Mouse (Mus musculus) kidney, postnatal 0 days (tissue): ENCODE measurements at regions not wholly inside any gene's neighbourhood (a gene's known extent, or its start where the extent isn't known, plus 50 kb on each side); places are given as distances from the start of the nearest gene placed in this dataset.

ENCODE experiments used
- ATAC-seq: fragments of 200-750 bp; cut with Nextera tagmentation; replicated peaks from 2 replicates; pipeline ENCODE4 v1.8.0; 2017; ENCODE audit warnings: low read depth, moderate number of reproducible peaks, moderate TSS enrichment, moderate library complexity; ENCODE audit not compliant: low FRiP score
- DNase-seq: peaks from one replicate; pipeline ENCODE4 v3.0.0-alpha.2; 2016; ENCODE audit warnings: low spot score
- H3K27ac ChIP-seq: fragments of 300-500 bp; sonication (generic); 2 replicates; pipeline ENCODE4 v1.5.1; 2014; ENCODE audit warnings: mild to moderate bottlenecking
- H3K27me3 ChIP-seq: fragments of 300-500 bp; sonication (generic); 2 replicates; pipeline ENCODE4 v1.6.1; 2014; ENCODE audit warnings: low read length, mixed read lengths; ENCODE audit not compliant: insufficient read depth
- H3K36me3 ChIP-seq: fragments of 300-500 bp; sonication (generic); 2 replicates; pipeline ENCODE4 v1.6.1; 2014; ENCODE audit warnings: low read length, mixed read lengths; ENCODE audit not compliant: insufficient read depth
- H3K4me1 ChIP-seq: fragments of 300-500 bp; sonication (generic); replicated peaks from 2 replicates; pipeline ENCODE4 v1.6.1; 2014; ENCODE audit warnings: antibody characterized with exemption, low read length, mixed read lengths; ENCODE audit not compliant: insufficient read depth
- H3K4me2 ChIP-seq: fragments of 300-500 bp; sonication (generic); 2 replicates; pipeline ENCODE4 v1.6.1; 2014; ENCODE audit warnings: mild to moderate bottlenecking, low read length, moderate library complexity, mixed read lengths
- H3K4me3 ChIP-seq: fragments of 300-500 bp; sonication (generic); replicated peaks from 2 replicates; pipeline ENCODE4 v1.5.1; 2014; ENCODE audit warnings: low read depth, low read length
- H3K9ac ChIP-seq: fragments of 300-500 bp; sonication (generic); 2 replicates; pipeline ENCODE4 v1.6.1; 2014; ENCODE audit warnings: low read depth, low read length
- H3K9me3 ChIP-seq: fragments of 300-500 bp; sonication (generic); replicated peaks from 2 replicates; pipeline ENCODE4 v1.6.1; 2016; ENCODE audit warnings: low read length, inconsistent platforms, mixed read lengths
- CTCF ChIP-seq: IDR thresholded peaks from 2 replicates; pipeline ENCODE4 v1.5.1; 2016; ENCODE audit warnings: antibody characterized with exemption, low read depth, mild to moderate bottlenecking, moderate library complexity
- WGBS: fragments of 180-500 bp; shearing (Covaris S2); extraction: QIAGEN DNeasy Blood & Tissue Kit; methylation state at CpG from one replicate; pipeline ENCODE4 v1.1.7; 2014; 5-methylcytosine and 5-hydroxymethylcytosine counted together

DNA sequence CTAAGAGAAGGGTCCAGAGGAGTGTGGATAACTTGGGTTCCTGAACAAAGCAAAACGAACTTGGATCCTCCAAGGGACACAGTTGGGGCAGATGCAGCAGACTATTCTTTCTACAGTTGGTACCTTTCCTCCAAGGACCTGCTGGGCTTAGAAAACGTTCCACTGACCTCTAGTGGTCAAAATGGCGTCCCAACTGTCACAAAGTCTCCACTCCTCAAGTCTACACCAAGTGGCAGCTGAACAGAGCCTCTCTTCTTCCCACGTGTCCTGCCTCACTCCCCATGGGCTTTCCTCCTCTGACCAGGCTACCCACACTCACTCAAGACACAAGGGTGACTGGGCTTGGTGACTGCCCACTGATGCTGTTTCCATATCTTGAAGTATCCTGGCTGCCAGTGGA, 67.1 kb upstream of the Parp11 start:
- Histone ChIP-seq H3K4me1 (no peaks in the 10 kb centered on the region), H3K27ac (no peak overlapping the region), H3K4me3 (no peak overlapping the region), H3K36me3 (no peaks in the 10 kb centered on the region), H3K9me3 (no peaks in the 10 kb centered on the region), H3K9ac (no peak overlapping the region), H3K4me2 (no peak overlapping the region), H3K27me3 (no peaks in the 10 kb centered on the region)
- ATAC-seq = 0 out of 2 replicates have a peak, but pooled peaks have one; percentile 29
- DNase-seq = peak; percentile 81
- 7% methylated on average over 4 of the region's 4 CpGs for WGBS
- TF ChIP-seq CTCF = peak; percentile 83

- no peaks in the 10 kb centered on the region for H3K36me3 ChIP-seq
- no peak overlapping the region for H3K27ac ChIP-seq
- ATAC-seq = no peak
- 78% methylated on average over 2 of the region's 2 CpGs for WGBS
- no peak overlapping the region for H3K4me3 ChIP-seq
- no peak overlapping the region for H3K4me2 ChIP-seq
- H3K9me3 ChIP-seq = no peaks in the 10 kb centered on the region
- no peak for DNase-seq
- H3K4me1 ChIP-seq = no peaks in the 10 kb centered on the region
- H3K9ac ChIP-seq = no peak overlapping the region
- no peak for TF ChIP-seq CTCF
- no peaks in the 10 kb centered on the region for H3K27me3 ChIP-seq
Observed at GRCm38 (mm10) chr6:127381148-127381888, 65.3 kb upstream of the Parp11 start.

- no peak for ATAC-seq
- no peak for TF ChIP-seq CTCF
- Histone ChIP-seq H3K27ac (no peak overlapping the region), H3K9me3 (no peaks in the 10 kb centered on the region), H3K27me3 (no peaks in the 10 kb centered on the region), H3K4me3 (no peak overlapping the region), H3K9ac (no peak overlapping the region), H3K4me2 (no peak overlapping the region), H3K36me3 (no peaks in the 10 kb centered on the region), H3K4me1 (no peaks in the 10 kb centered on the region)
- DNase-seq = no peak
- WGBS = 95% methylated on average over 15 of the region's 15 CpGs
Observed at GRCm38 (mm10) chr6:127391258-127392011, 55.2 kb upstream of the Parp11 start.

DNA sequence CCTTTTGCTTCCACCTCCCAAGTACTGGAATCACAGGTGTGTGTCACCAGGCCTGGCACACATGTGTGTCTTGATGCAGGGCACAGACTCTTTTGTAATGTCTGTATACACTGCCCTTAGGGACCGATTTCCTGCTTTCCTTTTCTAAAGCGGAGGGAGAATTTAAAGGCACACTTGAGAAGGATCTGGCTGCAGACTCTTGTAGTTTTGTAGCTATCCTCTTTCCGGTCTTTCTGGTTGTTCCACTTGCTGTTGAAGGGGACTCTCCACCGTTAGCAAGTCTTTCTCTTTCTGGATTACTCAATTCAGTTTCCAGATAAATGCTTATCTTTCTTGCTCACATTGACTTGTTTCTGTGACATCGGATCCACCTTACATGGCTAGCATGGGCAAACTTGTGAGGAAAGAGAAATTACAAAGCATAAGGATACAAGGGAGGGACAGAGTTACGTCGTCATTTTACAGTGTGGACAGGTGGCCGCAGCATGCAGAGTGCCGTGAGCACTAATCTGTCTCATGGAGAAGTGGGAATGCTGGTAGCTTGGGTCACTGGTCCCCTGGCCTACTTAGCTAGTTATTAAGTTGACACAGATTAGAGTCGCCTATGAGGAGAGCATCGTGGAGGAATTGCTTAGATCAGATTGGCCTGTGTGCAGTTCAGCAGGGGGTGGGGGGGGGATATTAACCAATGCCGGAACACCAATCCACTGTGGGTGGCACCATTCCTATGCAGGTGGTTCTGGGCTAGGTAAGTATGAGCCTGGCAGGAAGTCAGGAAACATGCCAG, 54.4 kb upstream of the Parp11 start:
- H3K4me2 ChIP-seq = no peak overlapping the region
- 87% methylated on average over 12 of the region's 12 CpGs for WGBS
- H3K9me3 ChIP-seq = no peaks in the 10 kb centered on the region
- no peak overlapping the region for H3K9ac ChIP-seq
- ATAC-seq = no peak
- no peak for DNase-seq
- H3K27me3 ChIP-seq = no peaks in the 10 kb centered on the region
- no peaks in the 10 kb centered on the region for H3K36me3 ChIP-seq
- H3K27ac ChIP-seq = no peak overlapping the region
- TF ChIP-seq CTCF = no peak
- no peak overlapping the region for H3K4me3 ChIP-seq
- H3K4me1 ChIP-seq = no peaks in the 10 kb centered on the region

- 87% methylated on average over 1 of the region's 1 CpGs for WGBS
- ATAC-seq = no peak
Observed at GRCm38 (mm10) chr6:127392799-127393172, 53.9 kb upstream of the Parp11 start.

GRCm38 (mm10) chr6:127393907-127394600, 52.6 kb upstream of the Parp11 start:
- H3K36me3 ChIP-seq = no peaks in the 10 kb centered on the region
- H3K27ac ChIP-seq = no peak overlapping the region; the same call in 1 of the 2 replicates

More at GRCm38 (mm10) chr6:127392799-127393172, 53.9 kb upstream of the Parp11 start:
- TF ChIP-seq CTCF = no peak
- Histone ChIP-seq H3K4me3 (no peak overlapping the region), H3K9me3 (no peaks in the 10 kb centered on the region), H3K4me2 (no peak overlapping the region), H3K36me3 (no peaks in the 10 kb centered on the region), H3K27me3 (no peaks in the 10 kb centered on the region), H3K9ac (no peak overlapping the region), H3K4me1 (no peaks in the 10 kb centered on the region), H3K27ac (no peak overlapping the region)
- DNase-seq = no peak

More at GRCm38 (mm10) chr6:127393907-127394600, 52.6 kb upstream of the Parp11 start:
- peak; percentile 59; the same call in 1 of the 2 replicates for ATAC-seq
- DNase-seq = no peak
- Histone ChIP-seq H3K9me3 (no peaks in the 10 kb centered on the region), H3K4me3 (no peak overlapping the region), H3K27me3 (no peaks in the 10 kb centered on the region), H3K4me1 (no peaks in the 10 kb centered on the region), H3K9ac (no peak overlapping the region), H3K4me2 (no peak overlapping the region)
- no peak for TF ChIP-seq CTCF
- 21% methylated on average over 9 of the region's 9 CpGs for WGBS
